Mouse (Mus musculus) left cerebral cortex, postnatal 14 days (tissue): ENCODE data around the gene Rab26. TPM values are rescaled to one million over a fixed set of nuclear protein-coding genes. Genes with fewer than 3 reads are reported as not detected.

Experiments used
- DNase-seq, 2 experiments: peaks; one replicate each; pipeline ENCODE4 v3.0.0; 2021 to 2022; ENCODE audit warnings: low spot score in 2 of 2, mixed read lengths in 1 of 2
- intact Hi-C: fragments of 180-260 bp; cut with DNase I; formaldehyde crosslinking; loops from one replicate; pipeline ENCODE4 v1.15.1; 2025
- total RNA-seq, 2 experiments: library from RNA; stranded (reverse); gene quantifications; 2 replicates each; pipeline ENCODE4 v1.2.3; 2021

Rab26 gene
- total RNA-seq, 2 experiments from 2014 or later = 36.2 to 40.4 TPM

- intact Hi-C loops = no loop called here
- DNase-seq = peak; percentile 62 to 84
These were observed 45.8 kb downstream of the Rab26 start, which contains the start of gene Caskin1 for GRCm38 (mm10) chr17:24488186-24488661. Gene Caskin1 (plus strand): TSS chr17:24488601.

GRCm38 (mm10) chr17:24485090-24485860 is 48.7 kb downstream of the Rab26 start:
- intact Hi-C loops = no loop called here
- peak; percentile 56 to 76 for DNase-seq

- DNase-seq = no peak
- intact Hi-C loops = no loop called here
These were observed 50.5 kb downstream of the Rab26 start for GRCm38 (mm10) chr17:24483495-24483894.

DNA sequence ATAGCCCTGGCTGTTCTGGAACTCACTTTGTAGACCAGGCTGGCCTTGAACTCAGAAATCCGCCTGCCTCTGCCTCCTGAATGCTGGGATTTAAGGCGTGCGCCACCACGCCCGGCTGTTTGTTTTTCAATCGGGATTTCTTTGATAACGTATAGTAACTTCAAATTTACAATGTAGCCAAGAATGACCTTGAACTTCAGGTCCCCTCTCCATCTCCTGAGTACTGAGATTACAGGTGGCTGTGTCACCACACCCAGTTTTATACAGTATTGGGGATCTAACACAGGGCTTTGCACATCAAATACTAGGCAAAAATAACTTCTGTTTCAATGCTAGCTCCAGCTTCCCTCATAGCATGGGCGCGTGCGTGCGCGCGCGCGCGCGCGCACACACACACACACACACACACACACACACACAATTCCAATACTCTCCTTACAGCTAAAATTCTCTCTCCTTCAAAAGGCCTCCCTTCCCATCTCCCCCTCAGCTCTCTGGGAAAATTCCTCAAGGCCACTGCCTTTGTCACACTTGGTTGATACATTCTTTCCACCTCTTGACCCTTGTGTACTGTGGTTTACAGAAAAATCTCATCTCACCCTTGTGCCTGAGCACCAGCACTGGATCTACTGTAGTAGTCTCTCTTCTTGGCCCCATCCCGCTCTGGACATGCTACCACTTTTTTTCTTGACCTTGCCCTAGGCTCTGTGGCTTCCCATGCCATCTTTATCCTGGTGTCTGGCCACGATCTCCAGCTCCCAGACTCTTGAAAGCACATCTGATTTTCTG is 52.8 kb downstream of the Rab26 start:
- intact Hi-C loops = no loop called here
- DNase-seq = no peak

GRCm38 (mm10) chr17:24480201-24480826 is 53.7 kb downstream of the Rab26 start:
- DNase-seq = no peak
- intact Hi-C loops = no loop called here

DNA sequence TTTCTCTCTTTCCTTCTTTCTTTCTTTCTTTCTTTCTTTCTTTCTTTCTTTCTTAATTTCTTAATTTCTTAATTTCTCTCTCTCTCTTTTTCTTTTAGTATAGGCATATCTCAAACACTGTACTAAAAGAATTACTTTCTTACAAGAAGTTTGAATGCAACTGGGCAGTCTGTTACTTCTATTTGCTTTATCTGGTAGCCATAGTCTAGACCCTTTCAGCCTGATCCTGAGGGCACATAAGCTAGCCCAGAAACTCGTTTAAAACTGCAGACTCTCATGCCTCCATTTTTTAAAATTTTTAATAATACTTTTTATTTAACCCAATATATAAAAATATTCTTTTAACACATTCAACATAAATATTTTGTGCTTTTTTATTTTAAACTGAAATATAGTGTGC is 54.6 kb downstream of the Rab26 start:
- DNase-seq = no peak
- intact Hi-C loops = loop anchor here (5.0 kb wide), 1 partner anchor 33 kb away; no protein-coding TSS in a partner anchor

DNA sequence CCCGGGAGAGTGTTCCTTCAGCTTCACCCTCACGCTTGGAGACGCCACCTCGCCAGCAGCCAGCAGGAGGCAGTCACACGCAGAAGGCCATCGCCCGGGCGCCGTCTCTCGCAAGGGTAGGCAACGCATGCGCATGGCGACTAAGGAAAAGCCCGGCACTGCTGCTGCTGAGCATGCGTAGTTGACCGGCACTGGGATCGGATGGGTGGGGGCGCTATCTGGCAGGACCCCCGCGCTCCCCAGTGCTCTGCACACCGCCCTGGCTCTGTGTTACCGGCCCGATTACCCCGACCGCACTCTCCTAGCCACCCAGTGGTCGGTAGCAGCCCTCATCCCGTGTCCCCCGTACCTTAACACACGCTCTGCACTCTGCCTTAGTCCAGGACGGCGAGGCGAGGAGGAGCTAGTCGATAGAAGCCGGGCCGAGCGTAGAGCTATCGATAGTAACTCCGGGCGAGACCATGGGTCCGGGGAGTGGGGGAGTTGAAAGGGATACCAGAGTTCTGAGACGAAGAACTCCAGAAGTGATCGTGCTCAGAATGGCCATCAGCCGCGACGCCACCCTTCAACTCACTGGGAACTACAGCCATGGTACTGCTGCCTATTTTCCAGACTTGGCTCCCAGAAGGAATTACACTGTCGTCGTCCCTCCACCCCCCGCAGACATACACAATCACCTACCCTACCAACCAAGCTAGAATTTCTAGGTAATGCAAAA is 55.2 kb downstream of the Rab26 start, which contains the start of gene Mlst8:
Gene Mlst8 (minus strand): TSS at position 416 of the 718 bp plus-strand sequence.
- intact Hi-C loops = loop anchor here (5.0 kb wide), 1 partner anchor 33 kb away; no protein-coding TSS in a partner anchor
- peak; percentile 97 for DNase-seq

- intact Hi-C loops = loop anchor here (5.0 kb wide), 1 partner anchor 34 kb away; no protein-coding TSS in a partner anchor
These were observed 55.9 kb downstream of the Rab26 start for GRCm38 (mm10) chr17:24477985-24478600.

More at GRCm38 (mm10) chr17:24477985-24478600, 55.9 kb downstream of the Rab26 start:
- DNase-seq = no peak

Other genes with a start within 250 kb of the Rab26 start
- gene Abca17, start 183.1 kb downstream of the Rab26 start, total RNA-seq = 1 to 10 TPM in 1 of 2 experiments, under 1 TPM in 1; 0.77 to 1.3 TPM
- 100 to 1,000 TPM; 111 to 118 TPM for gene Abca3, start 182.3 kb downstream of the Rab26 start, total RNA-seq
- 100 to 1,000 TPM; 141 to 145 TPM for gene Rnps1, start 119.6 kb downstream of the Rab26 start, total RNA-seq
- 10 to 100 TPM; 22.3 to 22.4 TPM for gene Eci1, start 107.6 kb downstream of the Rab26 start, total RNA-seq
- gene Dnase1l2, start 91.1 kb downstream of the Rab26 start, total RNA-seq = 1 to 10 TPM; 4.8 to 6.5 TPM
- gene E4f1, start 63.9 kb downstream of the Rab26 start, total RNA-seq = 10 to 100 TPM; 31.2 to 33.1 TPM
- gene Pgp, start 63.8 kb downstream of the Rab26 start, total RNA-seq = 10 to 100 TPM; 70.6 to 74.9 TPM
- gene Bricd5, start 60.3 kb downstream of the Rab26 start, total RNA-seq = 1 to 10 TPM; 1.7 to 1.8 TPM
- 10 to 100 TPM; 32.3 to 36.9 TPM for gene Mlst8, start 55.1 kb downstream of the Rab26 start, total RNA-seq
- gene Caskin1, start 45.6 kb downstream of the Rab26 start, total RNA-seq = 100 to 1,000 TPM; 134 to 145 TPM
- gene Traf7, start 6.3 kb downstream of the Rab26 start, total RNA-seq = 10 to 100 TPM; 86.8 to 91.7 TPM
- gene Pkd1, start 15.6 kb upstream of the Rab26 start, total RNA-seq = 10 to 100 TPM; 68.6 to 78.7 TPM
- 100 to 1,000 TPM; 122 to 130 TPM for gene Tsc2, start 98.4 kb upstream of the Rab26 start, total RNA-seq
- gene Nthl1, start 98.5 kb upstream of the Rab26 start, total RNA-seq = 1 to 10 TPM; 4.4 to 5.0 TPM
- 10 to 100 TPM; 52.6 to 53.0 TPM for gene Slc9a3r2, start 116.1 kb upstream of the Rab26 start, total RNA-seq
- 1 to 10 TPM in 1 of 2 experiments, under 1 TPM in 1; 0.95 to 1.4 TPM for gene Npw, start 124.2 kb upstream of the Rab26 start, total RNA-seq
- 10 to 100 TPM; 37.9 to 39.3 TPM for gene Zfp598, start 135.5 kb upstream of the Rab26 start, total RNA-seq
- 100 to 1,000 TPM; 228 to 245 TPM for gene Syngr3, start 155.7 kb upstream of the Rab26 start, total RNA-seq
- gene Gfer, start 161.9 kb upstream of the Rab26 start, total RNA-seq = 10 to 100 TPM; 19.0 to 19.1 TPM
- 1 to 10 TPM; 2.5 to 3.6 TPM for gene Noxo1, start 162.0 kb upstream of the Rab26 start, total RNA-seq
- gene Tbl3, start 173.4 kb upstream of the Rab26 start, total RNA-seq = 10 to 100 TPM; 28.5 to 29.2 TPM
- gene Rnf151, start 183.9 kb upstream of the Rab26 start, total RNA-seq = not detected
- gene Rps2, start 183.9 kb upstream of the Rab26 start, total RNA-seq = 100 to 1,000 TPM; 492 to 494 TPM
- gene Ndufb10, start 190.3 kb upstream of the Rab26 start, total RNA-seq = 100 to 1,000 TPM; 184 to 189 TPM
- under 1 TPM; 0.35 to 0.38 TPM for gene Rpl3l, start 193.6 kb upstream of the Rab26 start, total RNA-seq
- gene Msrb1, start 202.4 kb upstream of the Rab26 start, total RNA-seq = 10 to 100 TPM; 38.4 to 38.7 TPM
- under 1 TPM; 0.31 to 0.59 TPM for gene Hs3st6, start 218.8 kb upstream of the Rab26 start, total RNA-seq